Mouse (Mus musculus) lung, embryonic 15.5 days (tissue): ENCODE data around the gene Trpm5. TPM values are rescaled to one million over a fixed set of nuclear protein-coding genes. Genes with fewer than 3 reads are reported as not detected.

Experiments used
- ATAC-seq: fragments of 200-750 bp; cut with Nextera tagmentation; 2 replicates; pipeline ENCODE4 v1.8.0; 2017; ENCODE audit warnings: moderate number of reproducible peaks, borderline replicate concordance; ENCODE audit not compliant: low FRiP score, low TSS enrichment; ENCODE audit errors: extremely low read depth
- H3K27ac ChIP-seq: fragments of 300-500 bp; sonication (generic); 2 replicates; pipeline ENCODE4 v1.5.1; 2015; ENCODE audit warnings: moderate library complexity, mild to moderate bottlenecking, inconsistent platforms
- H3K27me3 ChIP-seq: fragments of 300-500 bp; sonication (generic); 2 replicates; pipeline ENCODE4 v1.6.1; 2015; ENCODE audit warnings: inconsistent platforms
- H3K36me3 ChIP-seq: fragments of 300-500 bp; sonication (generic); 2 replicates; pipeline ENCODE4 v1.6.1; 2015; ENCODE audit warnings: inconsistent platforms
- H3K4me1 ChIP-seq: fragments of 300-500 bp; sonication (generic); 2 replicates; pipeline ENCODE4 v1.6.1; 2015; ENCODE audit warnings: inconsistent platforms
- H3K4me2 ChIP-seq: fragments of 300-500 bp; sonication (generic); 2 replicates; pipeline ENCODE4 v1.6.1; 2015; ENCODE audit warnings: inconsistent platforms, mild to moderate bottlenecking, moderate library complexity
- H3K4me3 ChIP-seq: fragments of 300-500 bp; sonication (generic); 2 replicates; pipeline ENCODE4 v1.5.1; 2015; ENCODE audit warnings: mild to moderate bottlenecking, inconsistent platforms
- H3K9ac ChIP-seq: fragments of 300-500 bp; sonication (generic); 2 replicates; pipeline ENCODE4 v1.6.1; 2015; ENCODE audit warnings: inconsistent platforms
- H3K9me3 ChIP-seq: fragments of 300-500 bp; sonication (generic); 2 replicates; pipeline ENCODE4 v1.6.1; 2016; ENCODE audit warnings: inconsistent platforms
- WGBS: fragments of 180-500 bp; shearing (Covaris S2); methylation state at CpG from one replicate; pipeline ENCODE4 v1.1.7; 2015; 5-methylcytosine and 5-hydroxymethylcytosine counted together
- polyA plus RNA-seq: library from polyadenylated mRNA; unstranded; fragments of >200 nt; fragmentation: Nextera tagmentation; extraction: Ambion mirVana; gene quantifications from 2 replicates; pipeline ENCODE4 v1.2.1, GENCODE M21; 2015

The Trpm5 gene
- polyA plus RNA-seq, 1 experiment from 2014 or later, result 4.4 TPM

DNA sequence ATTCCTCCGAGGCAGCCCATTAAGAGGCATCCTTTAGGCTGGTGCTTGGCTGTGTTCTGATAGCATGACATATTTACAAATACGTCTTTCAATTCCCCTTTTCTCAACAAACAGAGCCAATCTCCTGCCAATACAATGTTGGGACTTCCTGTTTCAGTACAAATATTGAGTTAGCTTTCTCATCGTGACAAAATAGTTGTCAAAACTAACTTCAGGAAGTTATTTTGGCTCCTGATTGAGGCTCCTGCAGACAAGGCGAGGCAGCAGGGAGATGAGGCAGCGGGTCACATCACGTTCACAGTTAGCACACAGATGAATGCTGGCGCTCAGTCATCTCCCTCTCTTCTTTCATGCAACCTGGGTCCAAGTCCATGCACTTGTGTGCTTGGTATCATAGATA lies 48.1 kb downstream of the Trpm5 start:
- 41% methylated on average over 7 of the region's 7 CpGs for WGBS
- no peak for ATAC-seq

DNA sequence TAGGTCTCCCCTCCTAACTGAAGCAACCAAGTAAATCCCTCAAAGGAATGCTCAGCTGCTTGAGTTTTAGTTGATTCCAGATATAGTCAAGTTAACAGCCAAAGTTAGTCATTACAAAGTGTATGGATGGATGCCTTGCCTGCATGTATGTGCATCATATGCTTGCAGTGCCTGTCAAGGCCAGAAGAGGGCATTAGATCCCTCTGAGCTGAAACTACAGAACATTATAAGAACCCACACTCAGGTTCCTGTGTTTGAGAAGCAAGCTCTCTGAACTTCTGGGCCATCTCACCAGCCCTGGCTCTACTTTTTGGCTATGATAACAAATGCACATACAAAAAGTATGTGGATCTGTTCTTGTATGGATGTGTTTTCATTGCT lies 49.6 kb downstream of the Trpm5 start:
- Histone ChIP-seq H3K9ac (no peak overlapping the region), H3K4me1 (peaks cover 25% of the 10 kb centered on the region), H3K27me3 (no peaks in the 10 kb centered on the region), H3K4me2 (no peak overlapping the region), H3K27ac (no peak overlapping the region), H3K4me3 (no peak overlapping the region), H3K9me3 (no peaks in the 10 kb centered on the region), H3K36me3 (no peaks in the 10 kb centered on the region)
- no peak for ATAC-seq

More for the DNA sequence above, 48.1 kb downstream of the Trpm5 start:
- no peak overlapping the region for H3K4me2 ChIP-seq
- H3K9me3 ChIP-seq, result no peaks in the 10 kb centered on the region
- H3K27ac ChIP-seq, result no peak overlapping the region
- H3K4me3 ChIP-seq, result no peak overlapping the region
- no peaks in the 10 kb centered on the region for H3K27me3 ChIP-seq
- H3K4me1 ChIP-seq, result peaks cover 19% of the 10 kb centered on the region
- H3K9ac ChIP-seq, result no peak overlapping the region
- H3K36me3 ChIP-seq, result no peaks in the 10 kb centered on the region

DNA sequence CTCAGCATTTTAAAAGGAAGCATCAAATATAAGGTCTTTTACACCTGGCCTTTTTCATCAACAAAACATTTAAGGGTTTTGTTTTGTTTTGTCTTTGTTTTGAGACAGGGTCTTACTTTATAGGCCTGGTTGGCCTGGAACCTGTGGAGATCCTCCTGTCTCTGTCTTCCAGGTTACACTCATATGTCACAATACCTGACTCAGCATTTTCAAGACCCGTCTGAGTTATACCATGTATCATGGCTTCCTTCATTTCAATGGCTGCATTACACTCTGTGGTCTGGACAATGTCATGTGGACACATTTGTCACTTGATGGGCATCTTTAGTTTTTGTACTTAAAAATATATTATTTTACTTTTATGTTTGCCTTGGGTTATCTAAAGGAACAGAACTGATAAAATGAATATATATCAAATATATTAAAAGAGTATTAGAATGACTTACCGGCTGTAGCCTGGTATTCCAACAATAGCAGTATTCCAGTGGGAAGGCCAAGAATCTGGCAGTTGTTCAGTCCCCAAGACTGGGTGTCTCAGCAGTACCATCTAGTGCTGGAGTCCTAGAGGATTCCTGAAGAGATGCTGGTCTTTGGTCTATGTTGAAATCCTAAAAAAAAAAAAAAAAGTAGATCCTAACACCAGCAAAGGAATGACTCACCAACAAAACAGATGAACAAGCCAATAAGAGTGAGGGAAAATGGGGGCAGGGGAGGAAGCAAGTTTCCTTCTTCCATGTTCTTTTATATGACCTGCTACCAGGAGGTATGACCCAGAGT lies 50.2 kb downstream of the Trpm5 start:
- H3K9me3 ChIP-seq, result no peaks in the 10 kb centered on the region
- H3K9ac ChIP-seq, result no peak overlapping the region
- H3K27ac ChIP-seq, result no peak overlapping the region
- H3K4me3 ChIP-seq, result no peak overlapping the region
- no peak for ATAC-seq
- WGBS, result 83% methylated on average over 2 of the region's 2 CpGs
- H3K4me2 ChIP-seq, result no peak overlapping the region
- H3K27me3 ChIP-seq, result no peaks in the 10 kb centered on the region
- H3K4me1 ChIP-seq, result peaks cover 25% of the 10 kb centered on the region
- H3K36me3 ChIP-seq, result no peaks in the 10 kb centered on the region

DNA sequence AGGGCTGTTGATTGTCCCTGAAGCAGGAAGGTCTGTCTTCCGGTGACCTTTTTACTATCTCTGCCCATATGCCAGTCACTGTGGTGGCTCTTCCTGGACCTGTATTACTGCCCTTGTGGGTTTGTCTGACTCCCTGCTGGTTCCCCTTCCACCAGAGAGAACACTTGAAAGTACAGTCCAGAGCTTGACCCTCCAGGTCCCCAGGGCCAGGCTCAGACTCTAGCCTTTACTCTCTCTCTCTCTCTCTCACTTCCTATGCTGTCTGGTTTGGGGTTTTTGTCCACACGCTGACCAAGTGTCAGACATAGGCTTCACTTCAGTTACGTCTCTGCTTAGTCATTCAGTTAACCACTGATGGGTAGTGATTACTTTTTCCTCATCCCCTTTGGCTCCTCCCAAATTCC lies 51.5 kb downstream of the Trpm5 start:
- H3K27me3 ChIP-seq, result no peaks in the 10 kb centered on the region
- no peak for ATAC-seq
- peaks cover 25% of the 10 kb centered on the region for H3K4me1 ChIP-seq
- no peaks in the 10 kb centered on the region for H3K9me3 ChIP-seq
- no peaks in the 10 kb centered on the region for H3K36me3 ChIP-seq
- H3K9ac ChIP-seq, result no peak overlapping the region
- no peak overlapping the region for H3K4me2 ChIP-seq
- WGBS, result 84% methylated on average over 3 of the region's 3 CpGs
- no peak overlapping the region for H3K4me3 ChIP-seq
- peak overlapping the region; percentile 54 for H3K27ac ChIP-seq

DNA sequence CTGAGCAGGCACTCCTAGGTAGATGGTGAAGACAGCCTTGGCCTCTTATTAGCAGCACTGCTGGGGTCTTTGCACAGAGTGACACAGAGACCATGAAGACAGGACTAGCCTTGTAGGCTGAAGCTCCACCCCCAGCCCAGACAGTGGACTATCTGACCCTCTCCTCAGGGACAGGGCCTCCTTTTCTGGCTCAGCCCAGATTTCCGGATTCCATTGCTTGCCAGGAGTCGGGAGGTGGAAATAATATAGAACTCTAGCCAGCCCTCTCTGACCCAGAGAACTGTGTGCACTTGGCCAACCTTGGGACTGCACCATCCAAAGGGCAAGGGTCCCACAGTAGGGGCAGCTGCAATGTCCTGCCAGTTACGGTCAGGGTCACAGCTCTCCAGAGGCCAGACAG lies 52.4 kb downstream of the Trpm5 start:
- Histone ChIP-seq H3K36me3 (no peaks in the 10 kb centered on the region), H3K9ac (no peak overlapping the region), H3K27ac (peak overlapping the region; percentile 75), H3K4me2 (no peak overlapping the region), H3K4me3 (no peak overlapping the region), H3K9me3 (no peaks in the 10 kb centered on the region), H3K27me3 (no peaks in the 10 kb centered on the region), H3K4me1 (peaks cover 25% of the 10 kb centered on the region)
- 37% methylated on average over 3 of the region's 3 CpGs for WGBS
- ATAC-seq, result peak; percentile 85

DNA sequence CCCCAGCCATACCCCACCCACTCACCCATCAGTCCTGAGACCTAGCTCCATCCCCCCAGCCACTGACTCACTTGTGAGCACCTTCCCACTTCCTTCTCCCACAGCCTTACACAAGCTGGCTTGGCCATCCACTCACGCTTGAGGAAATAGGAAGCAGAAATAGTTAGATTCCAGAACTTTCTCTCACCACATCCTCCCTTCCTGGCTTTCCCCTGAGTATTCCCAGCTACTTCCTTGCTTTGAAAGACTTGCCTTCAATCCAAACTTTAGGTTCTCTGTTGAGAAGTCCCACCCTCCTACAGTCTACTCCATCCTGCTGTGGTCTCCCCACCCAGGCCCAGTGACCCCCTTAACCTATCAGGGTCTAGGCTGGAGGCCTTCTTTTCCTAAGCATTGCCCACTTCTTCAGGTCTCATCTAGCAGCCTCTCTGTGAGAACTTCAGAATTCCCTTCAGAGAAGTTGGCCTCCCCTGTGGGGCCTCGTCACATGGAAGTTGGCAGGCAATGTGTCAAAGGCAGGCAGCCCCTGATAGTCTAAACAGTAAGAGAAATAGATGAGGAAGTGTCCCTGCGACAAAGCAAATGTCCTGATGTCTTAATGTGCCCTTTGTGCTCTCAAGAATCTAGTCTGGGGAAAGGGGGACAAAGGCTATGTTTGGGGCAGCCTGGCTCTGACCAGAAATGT lies 53.2 kb downstream of the Trpm5 start:
- Histone ChIP-seq H3K9me3 (no peaks in the 10 kb centered on the region), H3K9ac (no peak overlapping the region), H3K27me3 (no peaks in the 10 kb centered on the region), H3K4me3 (no peak overlapping the region), H3K4me1 (peaks cover 25% of the 10 kb centered on the region), H3K4me2 (no peak overlapping the region), H3K27ac (peak overlapping the region; percentile 75), H3K36me3 (no peaks in the 10 kb centered on the region)
- peak; percentile 15; the same call in 1 of the 2 replicates for ATAC-seq
- 59% methylated on average over 3 of the region's 3 CpGs for WGBS

DNA sequence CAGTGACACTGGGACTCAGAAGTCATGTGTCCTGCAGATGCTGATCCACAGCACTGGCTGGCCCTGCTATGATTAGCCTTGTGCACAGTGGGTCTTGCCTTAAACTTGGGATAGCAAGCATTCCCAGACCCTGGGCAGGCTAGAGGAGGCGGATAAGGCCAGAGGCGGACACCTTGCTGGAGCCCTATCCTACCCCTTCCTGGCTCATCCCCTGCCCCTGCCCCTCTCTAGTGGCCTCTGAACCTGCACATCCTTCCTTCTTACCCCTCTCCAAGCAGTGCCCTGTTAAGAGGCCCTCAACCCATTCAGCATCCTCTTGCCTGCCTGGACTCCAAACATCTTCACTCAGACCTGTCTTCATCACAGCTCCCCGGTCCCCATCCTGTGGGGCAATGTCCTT lies 53.9 kb downstream of the Trpm5 start:
- WGBS, result 94% methylated on average over 3 of the region's 3 CpGs
- Histone ChIP-seq H3K9me3 (no peaks in the 10 kb centered on the region), H3K9ac (no peak overlapping the region), H3K27me3 (no peaks in the 10 kb centered on the region), H3K4me2 (no peak overlapping the region), H3K4me3 (no peak overlapping the region), H3K4me1 (peaks cover 25% of the 10 kb centered on the region), H3K36me3 (no peaks in the 10 kb centered on the region), H3K27ac (no peak overlapping the region)
- no peak for ATAC-seq

DNA sequence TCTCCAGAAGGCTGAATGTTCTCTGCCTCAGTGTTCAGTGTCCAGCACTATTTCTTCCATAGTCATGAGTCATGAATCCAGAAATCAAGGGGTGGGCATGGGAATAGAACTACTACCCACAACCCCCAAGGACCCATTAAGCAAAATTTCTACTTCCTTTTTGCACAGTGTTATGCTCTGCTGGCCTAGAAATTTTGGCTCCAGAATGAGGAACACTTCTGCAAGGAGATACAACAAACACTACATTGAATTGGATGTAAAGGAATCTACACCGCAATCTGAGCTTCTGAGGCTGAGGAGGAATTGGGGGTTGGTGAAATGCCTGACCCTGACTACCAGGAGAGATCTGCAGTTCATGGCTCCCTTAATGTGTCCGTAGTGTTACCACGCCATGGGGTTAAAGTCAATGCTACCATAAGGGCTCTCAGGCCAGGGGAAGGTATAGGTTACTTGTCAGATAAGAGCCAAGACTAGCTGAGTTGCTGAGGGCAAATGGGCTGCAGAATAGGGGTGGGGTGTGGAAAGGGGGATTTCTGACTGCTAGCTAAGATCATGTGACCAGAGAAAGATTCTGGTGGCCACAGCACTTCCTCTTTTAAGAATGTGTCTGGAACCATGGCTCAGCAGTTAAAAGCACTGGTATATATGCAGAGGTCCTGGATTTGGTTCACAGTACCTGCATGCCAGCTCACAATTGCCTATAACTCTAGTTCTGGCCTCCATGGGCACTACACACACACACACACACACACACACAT lies 56.1 kb downstream of the Trpm5 start:
- 88% methylated on average over 3 of the region's 3 CpGs for WGBS
- peaks cover 25% of the 10 kb centered on the region for H3K4me1 ChIP-seq

DNA sequence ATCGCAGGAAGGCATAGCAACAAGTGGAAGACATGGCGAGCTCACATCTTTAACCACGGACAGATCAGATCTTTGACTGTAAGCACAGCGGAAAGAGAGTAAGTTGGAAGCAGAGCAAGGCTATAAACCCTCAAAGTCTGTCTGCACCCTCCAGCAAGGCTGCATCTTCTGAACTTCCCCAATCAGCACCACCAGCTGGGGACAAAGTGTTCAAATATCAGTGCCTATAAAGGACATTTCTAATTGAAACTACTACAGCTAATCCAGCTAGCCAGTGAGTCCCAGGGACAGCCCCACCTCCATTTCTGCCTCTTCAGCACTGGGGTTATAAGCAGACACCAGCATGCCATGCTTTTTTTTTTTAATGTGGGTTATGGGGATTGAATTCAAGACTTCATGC lies 57.1 kb downstream of the Trpm5 start:
- no peaks in the 10 kb centered on the region for H3K36me3 ChIP-seq
- WGBS, result 90% methylated on average over 4 of the region's 4 CpGs
- no peak overlapping the region for H3K4me3 ChIP-seq
- H3K9me3 ChIP-seq, result no peaks in the 10 kb centered on the region
- peaks cover 19% of the 10 kb centered on the region for H3K4me1 ChIP-seq
- H3K27me3 ChIP-seq, result no peaks in the 10 kb centered on the region
- ATAC-seq, result no peak
- H3K9ac ChIP-seq, result no peak overlapping the region
- no peak overlapping the region for H3K4me2 ChIP-seq
- H3K27ac ChIP-seq, result no peak overlapping the region

More for the DNA sequence above, 56.1 kb downstream of the Trpm5 start:
- no peak for ATAC-seq
- no peaks in the 10 kb centered on the region for H3K36me3 ChIP-seq
- no peaks in the 10 kb centered on the region for H3K9me3 ChIP-seq
- no peaks in the 10 kb centered on the region for H3K27me3 ChIP-seq
- H3K4me2 ChIP-seq, result no peak overlapping the region
- no peak overlapping the region for H3K4me3 ChIP-seq
- no peak overlapping the region for H3K27ac ChIP-seq
- no peak overlapping the region for H3K9ac ChIP-seq

DNA sequence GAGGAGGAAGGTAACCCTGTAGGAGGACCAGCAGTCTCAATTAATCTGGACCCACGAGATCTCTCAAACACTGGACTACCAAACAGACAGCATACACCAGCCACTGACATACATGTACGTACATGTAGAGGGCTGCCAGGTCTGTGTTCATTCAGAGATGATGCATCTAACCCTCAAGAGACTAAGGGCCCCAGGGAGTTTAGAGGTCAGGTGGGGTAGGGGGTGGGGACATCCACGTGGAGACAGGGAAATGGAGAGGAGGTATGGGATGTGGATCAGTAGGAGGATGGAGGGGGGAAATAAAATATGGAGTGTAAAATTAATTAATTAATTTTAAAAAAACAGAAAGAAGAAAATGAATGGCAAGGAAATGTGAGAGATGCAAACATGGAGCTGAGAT lies 57.7 kb downstream of the Trpm5 start:
- no peaks in the 10 kb centered on the region for H3K9me3 ChIP-seq
- peaks cover 14% of the 10 kb centered on the region for H3K4me1 ChIP-seq
- H3K4me2 ChIP-seq, result no peak overlapping the region
- H3K36me3 ChIP-seq, result no peaks in the 10 kb centered on the region
- no peak overlapping the region for H3K9ac ChIP-seq
- WGBS, result 79% methylated on average over 3 of the region's 3 CpGs
- no peak overlapping the region for H3K4me3 ChIP-seq
- no peak for ATAC-seq
- H3K27ac ChIP-seq, result no peak overlapping the region
- H3K27me3 ChIP-seq, result no peaks in the 10 kb centered on the region

DNA sequence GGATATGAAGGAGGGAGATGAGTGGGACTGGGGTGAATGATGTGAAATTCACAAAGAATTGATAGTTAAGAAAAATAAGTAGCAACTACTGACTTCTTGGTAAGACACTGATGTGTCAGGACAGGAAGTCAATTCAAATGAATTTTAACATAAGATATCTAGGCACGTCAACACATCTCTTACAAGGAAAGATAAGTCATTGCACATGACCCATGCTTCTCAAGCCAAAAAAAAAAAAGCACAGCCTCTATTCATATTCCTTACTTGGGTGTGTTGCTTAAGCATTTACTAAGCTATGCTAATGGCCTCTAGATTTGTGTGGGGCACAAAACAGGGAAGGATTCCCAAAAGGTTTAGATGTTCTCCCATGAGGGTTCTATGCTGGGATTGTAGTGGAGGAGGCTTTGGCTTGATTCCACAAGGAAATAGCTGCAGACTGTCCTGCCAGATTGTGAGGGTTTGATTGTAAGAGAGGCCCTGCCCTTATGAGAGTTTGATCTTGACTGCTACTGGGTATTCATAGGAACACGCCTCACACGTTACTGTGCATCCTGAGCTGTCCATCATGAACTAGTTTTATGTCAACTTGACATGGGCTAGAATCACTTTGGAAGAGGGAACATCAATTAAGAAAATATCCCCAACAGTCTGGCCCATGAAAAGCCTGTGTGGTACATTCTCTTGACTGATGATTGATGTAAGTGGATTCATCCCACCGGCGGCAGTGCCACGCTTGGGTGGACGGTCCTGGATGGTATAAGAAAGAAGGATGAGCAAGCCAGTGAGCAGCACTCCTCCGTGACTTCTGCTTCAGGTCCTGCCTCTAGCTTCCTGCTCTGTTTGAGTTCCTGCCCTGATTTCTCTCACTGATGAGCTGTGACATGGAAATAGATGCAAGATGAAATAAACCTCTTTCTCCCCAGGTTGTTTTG lies 59.7 kb downstream of the Trpm5 start:
- H3K27me3 ChIP-seq, result no peaks in the 10 kb centered on the region

More for the DNA sequence above, 59.7 kb downstream of the Trpm5 start:
- Histone ChIP-seq H3K9ac (no peak overlapping the region), H3K27ac (no peak overlapping the region), H3K4me1 (no peaks in the 10 kb centered on the region), H3K36me3 (no peaks in the 10 kb centered on the region), H3K9me3 (no peaks in the 10 kb centered on the region), H3K4me2 (no peak overlapping the region), H3K4me3 (no peak overlapping the region)
- 88% methylated on average over 8 of the region's 8 CpGs for whole genome bisulfite sequencing
- no peak for ATAC-seq
